Mouse (Mus musculus) spleen, postnatal 4 days (tissue): Measurements from ENCODE around the gene Gcn1l1.
"Not testable (repeated sequence)": the region's sequence is repeated elsewhere in the genome, so short reads cannot be mapped to it uniquely, and the experiment has no call there.

Source experiments
- DNase-seq, 2 experiments: peaks; one replicate each; pipeline ENCODE4 v3.0.0; 2022; ENCODE audit warnings: low spot score in 2 of 2

Gcn1l1 gene

GRCm38 (mm10) chr5:115559237-115560101 is 5.6 kb upstream of the Gcn1l1 start, which contains the start of gene Rplp0:
Rplp0 (plus strand) TSS chr5:115559467.
- peak; percentile 99 to 100 for DNase-seq

- no peak for DNase-seq
Measured at GRCm38 (mm10) chr5:115560336-115560905, 4.6 kb upstream of the Gcn1l1 start.

DNA sequence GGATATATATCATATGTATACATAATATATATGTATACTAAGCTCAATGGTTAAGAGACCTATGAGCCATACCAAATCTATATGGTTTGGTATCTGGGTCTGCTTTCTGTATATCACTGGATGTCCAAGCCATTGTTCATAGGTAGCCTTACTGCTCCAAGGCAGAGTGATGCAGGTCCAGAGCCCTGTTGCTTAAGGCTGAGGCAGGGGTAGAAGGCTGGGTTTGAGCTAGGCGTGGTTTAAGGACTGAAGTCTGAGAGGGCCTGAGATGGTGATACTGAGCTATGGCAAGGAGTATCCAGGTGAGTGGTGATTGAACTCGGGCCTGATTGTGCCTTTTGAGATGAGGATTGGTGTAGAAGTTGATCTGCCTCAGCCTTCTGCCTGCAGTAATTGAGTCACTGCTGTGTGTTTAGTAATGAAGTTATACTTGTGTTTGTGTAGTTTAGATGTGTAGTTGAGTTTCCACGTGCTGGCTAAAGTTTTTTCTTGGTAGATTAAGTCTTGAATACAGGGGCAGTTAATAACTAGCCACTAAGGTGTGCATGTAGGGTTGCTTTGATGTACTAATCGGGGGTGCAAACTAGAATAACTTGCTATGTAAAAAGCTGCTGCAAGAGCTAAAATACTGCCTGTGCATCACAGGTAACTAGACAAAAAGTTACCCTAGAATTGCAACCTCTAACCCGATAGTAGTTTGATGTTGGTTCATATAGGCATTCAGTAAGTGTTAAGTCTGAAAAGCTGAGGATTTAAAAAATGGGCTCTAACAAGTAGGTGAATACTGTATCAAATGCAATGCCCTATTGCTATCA is 1.1 kb upstream of the Gcn1l1 start:
- no peak for DNase-seq

- no peak for DNase-seq
Measured at GRCm38 (mm10) chr5:115565403-115565802, 349 bp downstream of the Gcn1l1 start.

DNA sequence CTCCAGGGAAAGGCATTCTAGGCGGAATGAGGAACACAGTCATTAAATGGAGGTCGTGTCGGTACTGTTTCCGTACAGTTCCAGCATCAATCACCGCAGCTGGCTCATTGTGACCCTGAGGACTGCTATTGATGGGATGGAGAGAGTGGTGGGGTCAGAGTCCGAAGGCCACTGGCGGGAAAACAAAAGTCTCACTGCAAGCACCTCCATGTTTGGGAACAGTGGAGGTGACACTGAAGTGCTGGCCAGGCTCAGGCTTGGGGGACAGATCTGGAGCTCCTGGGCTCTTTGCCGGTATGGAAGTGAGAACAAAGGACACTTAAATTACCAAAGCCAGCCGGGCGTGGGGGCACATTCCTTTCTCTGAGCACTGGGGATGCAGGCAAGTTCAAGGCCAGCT is 3.6 kb downstream of the Gcn1l1 start:
- DNase-seq: no peak

- DNase-seq: no peak
Measured at GRCm38 (mm10) chr5:115569308-115569707, 4.3 kb downstream of the Gcn1l1 start.

GRCm38 (mm10) chr5:115569721-115570120 is 4.7 kb downstream of the Gcn1l1 start:
- no peak for DNase-seq

- no peak for DNase-seq
Measured at GRCm38 (mm10) chr5:115571086-115571485, 6.0 kb downstream of the Gcn1l1 start.

DNA sequence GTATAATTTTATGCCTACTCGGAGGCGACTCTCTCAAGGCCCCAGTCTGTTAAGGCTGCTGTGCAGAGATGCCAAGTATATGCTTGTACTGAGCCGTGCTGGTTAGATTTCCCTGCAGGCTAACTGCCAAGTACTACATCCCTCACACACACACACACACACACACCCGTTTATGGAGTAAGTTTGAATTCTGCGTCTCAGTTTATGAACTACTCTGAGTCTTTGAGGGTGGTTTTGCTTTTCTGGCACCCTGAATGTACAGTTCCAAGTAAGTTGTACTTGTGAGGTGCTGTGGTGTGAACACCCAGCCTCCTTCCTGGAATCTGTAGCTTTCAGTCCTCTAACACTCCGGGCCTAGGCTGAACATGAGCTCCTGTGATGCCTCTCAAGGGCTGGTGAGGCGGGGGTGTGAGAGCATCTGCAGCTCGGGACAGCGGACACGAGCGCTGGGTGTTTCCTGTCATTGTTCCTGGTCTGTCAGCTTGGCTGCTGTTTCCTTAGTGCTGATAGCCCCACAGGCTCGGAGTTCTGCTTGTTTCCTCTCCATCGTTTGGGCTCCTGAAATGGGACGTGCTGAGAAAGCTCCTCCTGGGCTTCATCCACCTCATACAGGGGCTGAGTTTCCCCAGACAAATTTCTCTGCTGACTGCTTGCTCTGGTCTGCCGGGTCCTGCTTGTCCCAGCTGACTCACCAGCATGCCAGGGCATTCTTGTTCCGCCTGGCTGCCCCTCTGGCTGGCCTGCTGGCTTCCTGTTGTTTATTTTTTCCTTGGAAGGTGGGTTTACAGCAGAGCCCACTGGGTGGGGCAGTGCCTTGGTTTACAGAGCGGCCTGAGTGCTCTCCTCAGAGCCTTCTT is 7.9 kb downstream of the Gcn1l1 start:
- DNase-seq: no peak

- DNase-seq: no peak
Measured at GRCm38 (mm10) chr5:115574992-115575391, 9.9 kb downstream of the Gcn1l1 start.

GRCm38 (mm10) chr5:115577686-115578085 is 12.6 kb downstream of the Gcn1l1 start:
- not testable (repeated sequence) for DNase-seq

GRCm38 (mm10) chr5:115578922-115579321 is 13.9 kb downstream of the Gcn1l1 start:
- no peak for DNase-seq

- no peak for DNase-seq
Measured at GRCm38 (mm10) chr5:115579363-115579762, 14.3 kb downstream of the Gcn1l1 start.

DNA sequence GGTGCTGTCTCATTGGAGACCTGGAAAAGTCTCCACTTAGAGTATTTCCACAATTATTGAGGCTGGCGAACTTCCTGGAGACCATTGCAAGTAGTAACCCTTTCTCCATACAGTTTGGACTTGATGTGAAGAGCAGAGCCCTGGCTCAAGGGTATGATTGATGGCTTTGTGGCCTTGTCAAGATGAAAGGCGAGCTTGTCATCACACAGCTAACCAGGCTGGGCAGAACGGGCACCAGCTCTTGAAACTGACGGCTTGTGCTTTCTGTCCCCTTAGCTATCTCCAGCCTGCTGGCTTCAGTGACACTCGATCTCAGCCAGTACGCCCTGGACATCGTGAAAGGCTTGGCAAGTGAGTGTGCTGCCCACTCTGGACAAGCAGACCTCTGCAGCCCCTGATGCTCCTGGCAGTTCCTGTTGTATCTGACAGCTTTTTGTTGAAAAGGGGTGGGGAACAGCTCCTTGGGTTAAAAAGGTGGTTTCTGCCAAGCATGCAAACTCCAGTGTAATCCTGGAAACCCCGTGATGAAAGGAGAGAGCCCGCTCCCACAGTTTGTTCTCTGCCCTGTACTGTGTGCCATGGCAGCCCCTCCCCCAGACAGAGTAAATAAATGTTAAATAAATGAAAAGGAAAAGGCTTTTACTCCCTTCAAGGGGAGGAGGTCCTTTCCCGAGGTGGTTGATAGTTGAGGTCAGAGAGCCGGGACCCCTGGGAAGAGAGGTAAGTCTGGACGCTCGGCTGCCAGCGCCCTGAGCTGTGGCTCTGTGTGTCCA is 15.4 kb downstream of the Gcn1l1 start:
- DNase-seq: no peak

- DNase-seq: no peak
Measured at GRCm38 (mm10) chr5:115581662-115582061, 16.6 kb downstream of the Gcn1l1 start.

GRCm38 (mm10) chr5:115585616-115586015 is 20.6 kb downstream of the Gcn1l1 start:
- no peak for DNase-seq

- no peak for DNase-seq
Measured at GRCm38 (mm10) chr5:115586166-115586565, 21.1 kb downstream of the Gcn1l1 start.

DNA sequence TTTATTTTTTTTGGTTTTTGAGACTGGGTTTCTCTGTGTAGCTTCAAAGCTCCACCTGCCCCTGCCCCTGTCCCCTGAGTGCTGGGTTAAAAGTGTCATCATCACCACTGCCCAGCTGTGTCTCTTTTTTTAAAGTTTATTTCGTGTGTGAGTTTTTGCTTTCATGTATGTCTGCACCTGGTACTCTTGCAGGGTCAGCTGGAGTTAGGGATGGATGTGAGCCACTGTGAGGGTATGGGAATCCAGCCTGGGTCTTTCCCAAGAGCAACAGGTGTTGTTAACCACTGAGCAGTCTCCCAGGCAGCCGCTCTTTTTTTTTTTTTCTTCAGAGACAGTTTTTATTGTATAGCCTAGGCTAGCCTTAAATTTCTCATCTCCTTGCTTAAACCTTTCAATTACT is 21.7 kb downstream of the Gcn1l1 start:
- no peak for DNase-seq

- no peak for DNase-seq
Measured at GRCm38 (mm10) chr5:115591028-115591427, 26.0 kb downstream of the Gcn1l1 start.

DNA sequence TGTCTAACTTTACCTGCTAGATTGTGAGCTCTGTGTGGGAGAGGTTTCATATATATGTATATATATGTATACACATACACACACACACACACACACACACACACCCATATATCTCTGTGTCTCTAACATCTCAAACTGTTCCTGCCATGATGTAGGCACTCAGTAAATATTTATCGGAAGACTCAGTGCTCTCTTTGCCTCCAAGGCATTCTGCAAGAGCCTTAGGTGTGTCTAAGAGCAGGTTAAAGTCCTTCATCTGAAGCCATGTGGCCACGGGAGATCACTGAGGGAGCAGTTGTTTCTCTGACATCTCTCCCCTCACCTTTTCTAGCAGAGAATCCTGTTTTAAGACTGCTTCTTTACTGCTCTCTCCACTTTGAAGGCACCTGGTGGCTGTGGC is 26.5 kb downstream of the Gcn1l1 start:
- no peak for DNase-seq

DNA sequence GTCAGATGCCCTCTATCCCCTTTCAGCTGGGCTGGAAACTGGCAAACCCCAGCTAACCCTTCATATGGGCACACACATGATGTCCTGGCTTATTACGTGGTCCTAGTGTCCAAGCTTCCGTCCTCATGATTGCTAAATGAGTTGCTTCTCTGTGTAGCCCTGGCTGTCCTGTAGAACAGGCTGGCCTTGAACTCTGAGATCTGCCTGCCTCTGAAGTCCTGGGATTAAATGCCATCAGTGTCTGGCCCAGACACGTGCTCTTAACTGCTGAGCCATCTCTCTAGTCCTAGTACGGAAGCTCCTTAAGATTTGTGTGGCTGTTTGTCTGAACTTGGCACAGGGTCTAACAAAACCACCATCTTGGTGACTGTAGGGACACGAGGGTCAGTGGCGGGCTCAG is 38.5 kb downstream of the Gcn1l1 start:
- DNase-seq: no peak
